Mouse (Mus musculus): ENCODE measurements around the gene Rreb1.

The Rreb1 gene

GRCm38 (mm10) chr13:37958498-37959238, 180.5 kb downstream of the Rreb1 start:
- DNase-seq = no peak

DNA sequence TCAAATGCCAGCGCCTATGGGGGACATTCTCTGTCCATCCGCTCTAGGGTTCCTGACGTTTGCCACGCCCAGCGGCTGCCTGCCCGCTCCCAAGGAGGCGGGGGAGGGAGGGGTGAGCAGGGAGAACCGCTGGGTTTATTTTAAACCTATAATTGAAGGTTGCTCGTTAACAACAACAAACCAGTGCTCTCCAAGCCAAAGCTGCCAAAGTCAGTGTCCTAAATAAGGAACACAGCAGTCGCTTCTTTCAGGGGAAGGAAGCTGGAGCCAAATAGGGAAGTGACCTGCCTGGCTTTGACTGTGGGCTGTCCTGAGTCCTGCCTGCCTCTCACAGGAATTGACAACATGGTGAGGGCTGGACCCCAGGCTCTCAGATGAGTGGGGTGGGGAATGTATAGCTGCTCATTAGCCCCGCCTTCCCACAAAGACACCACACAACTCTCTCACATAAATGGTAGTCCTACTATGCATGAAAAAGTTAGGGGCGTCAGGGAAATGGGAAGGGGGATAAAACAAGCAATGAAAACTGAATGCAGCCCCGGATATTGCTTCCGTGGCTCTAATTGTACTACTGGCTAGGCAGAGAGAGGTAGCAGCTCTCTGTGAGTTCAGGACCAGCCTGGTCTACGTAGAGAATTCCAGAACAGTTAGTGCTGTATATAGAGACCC, 181.2 kb downstream of the Rreb1 start:
- no peak for DNase-seq

DNA sequence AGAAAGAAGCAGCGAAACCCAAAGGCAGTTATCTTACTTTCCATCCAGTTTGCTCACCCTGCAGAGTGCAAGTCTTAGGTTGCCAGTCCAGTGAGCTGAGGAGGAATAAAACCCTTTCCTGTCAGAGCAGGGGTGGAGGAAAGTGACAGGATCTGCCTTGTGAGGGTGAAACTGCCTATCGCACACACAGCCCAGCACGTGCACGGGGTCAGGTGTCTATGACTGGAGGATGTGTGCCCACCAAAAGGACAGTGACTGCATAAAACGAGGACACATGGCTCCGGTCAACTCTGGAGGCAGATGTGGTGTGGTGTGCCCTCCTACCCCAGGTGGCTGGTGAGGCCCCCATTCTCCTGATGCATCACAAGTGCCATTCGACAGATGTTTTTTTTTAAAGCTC, 181.7 kb downstream of the Rreb1 start:
- no peak for DNase-seq

- DNase-seq = no peak
Observed at GRCm38 (mm10) chr13:37962541-37962940, 184.3 kb downstream of the Rreb1 start.

GRCm38 (mm10) chr13:37963354-37964007, 185.3 kb downstream of the Rreb1 start:
- peak; percentile 75 to 85 for DNase-seq

DNA sequence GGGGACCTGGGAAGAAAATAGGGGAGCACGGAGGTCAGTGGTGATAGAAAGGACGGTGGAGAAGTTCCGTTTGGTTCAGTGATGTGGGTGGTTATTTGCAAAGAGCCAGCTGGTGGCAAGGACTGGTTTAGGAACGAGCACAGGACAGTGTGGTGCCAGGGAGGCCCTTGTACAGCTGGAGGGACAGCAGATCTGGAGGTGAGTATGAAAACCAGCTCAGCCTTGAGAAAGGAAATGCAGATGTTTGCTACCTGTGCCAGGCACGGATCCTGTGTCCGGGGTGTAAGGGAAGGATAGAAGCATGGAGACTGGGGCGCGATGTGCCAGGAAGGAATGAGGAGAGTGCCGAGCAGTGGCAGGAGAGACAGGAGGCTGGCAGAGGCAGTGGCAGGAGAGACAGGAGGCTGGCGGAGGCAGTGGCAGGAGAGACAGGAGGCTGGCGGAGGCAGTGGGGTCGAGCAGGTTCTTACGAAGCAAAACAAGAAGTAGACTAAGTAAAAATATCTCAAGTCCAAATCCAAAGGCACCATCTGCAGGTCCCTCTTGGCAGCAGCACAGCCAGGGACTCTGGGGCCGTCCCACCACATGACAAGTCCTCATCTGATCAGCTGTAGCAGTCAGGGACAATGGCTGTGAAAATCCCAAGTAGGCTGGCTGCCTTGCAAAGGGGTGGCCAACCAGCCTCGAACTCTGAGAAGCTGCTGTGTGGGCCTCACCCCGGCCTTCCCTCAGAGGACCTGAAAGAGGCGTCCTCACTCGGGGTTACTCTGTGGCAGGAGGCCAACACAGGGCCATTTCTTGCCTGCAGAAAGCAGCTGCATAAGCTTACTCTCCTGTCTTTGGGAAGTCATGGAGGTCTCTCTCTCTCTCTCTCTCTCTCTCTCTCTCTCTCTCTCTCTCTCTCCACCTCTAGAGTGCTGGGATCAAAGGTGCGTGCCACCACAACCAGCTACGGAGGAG, 186.2 kb downstream of the Rreb1 start:
- no peak for DNase-seq

GRCm38 (mm10) chr13:37965126-37965914, 187.1 kb downstream of the Rreb1 start:
- DNase-seq = peak in 1 of 2 experiments; percentile 29

- DNase-seq = no peak
Observed at GRCm38 (mm10) chr13:37966256-37967051, 188.3 kb downstream of the Rreb1 start.

- no peak for DNase-seq
Observed at GRCm38 (mm10) chr13:37967052-37967437, 188.8 kb downstream of the Rreb1 start.

GRCm38 (mm10) chr13:37967565-37967964, 189.4 kb downstream of the Rreb1 start:
- DNase-seq = no peak

DNA sequence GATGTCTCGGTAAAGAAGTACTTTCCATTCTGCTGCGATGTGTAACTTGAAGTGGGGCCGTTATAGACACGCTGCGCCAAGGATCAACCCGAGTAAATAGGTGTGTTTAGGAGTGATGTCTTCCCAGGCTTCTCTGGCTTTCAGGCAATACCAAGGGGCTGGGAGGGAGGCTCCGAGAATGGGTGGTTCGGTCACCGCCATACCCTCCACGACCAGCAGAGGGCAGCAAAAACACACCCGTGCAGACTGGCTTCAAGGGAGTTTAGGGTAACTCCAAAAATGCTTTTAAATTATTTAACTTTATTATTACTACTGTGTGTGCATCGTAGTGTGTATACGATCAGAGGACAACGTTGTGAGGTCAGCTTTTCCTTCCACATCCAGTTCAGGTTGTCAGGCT, 191.1 kb downstream of the Rreb1 start:
- peak; percentile 93 to 96 for DNase-seq

DNA sequence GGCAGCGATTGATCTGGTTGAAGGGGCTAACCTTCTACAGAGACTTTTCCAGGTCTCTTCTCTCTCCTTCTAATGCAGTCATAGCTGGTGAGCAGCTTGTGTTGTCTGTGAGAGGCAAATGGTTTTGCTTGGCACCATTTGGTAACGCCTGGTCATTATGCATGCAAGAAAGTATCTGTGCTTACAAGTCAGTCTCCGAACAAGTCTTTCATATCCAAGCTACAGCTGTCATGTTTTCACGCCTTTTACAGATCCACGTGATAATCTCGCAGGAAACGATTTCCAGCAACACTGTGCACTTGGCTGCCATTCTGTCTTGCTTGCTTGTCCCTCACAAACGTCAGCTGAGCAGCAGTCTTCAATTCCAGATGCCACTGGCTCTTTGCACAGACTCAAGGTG, 191.8 kb downstream of the Rreb1 start:
- DNase-seq = no peak

DNA sequence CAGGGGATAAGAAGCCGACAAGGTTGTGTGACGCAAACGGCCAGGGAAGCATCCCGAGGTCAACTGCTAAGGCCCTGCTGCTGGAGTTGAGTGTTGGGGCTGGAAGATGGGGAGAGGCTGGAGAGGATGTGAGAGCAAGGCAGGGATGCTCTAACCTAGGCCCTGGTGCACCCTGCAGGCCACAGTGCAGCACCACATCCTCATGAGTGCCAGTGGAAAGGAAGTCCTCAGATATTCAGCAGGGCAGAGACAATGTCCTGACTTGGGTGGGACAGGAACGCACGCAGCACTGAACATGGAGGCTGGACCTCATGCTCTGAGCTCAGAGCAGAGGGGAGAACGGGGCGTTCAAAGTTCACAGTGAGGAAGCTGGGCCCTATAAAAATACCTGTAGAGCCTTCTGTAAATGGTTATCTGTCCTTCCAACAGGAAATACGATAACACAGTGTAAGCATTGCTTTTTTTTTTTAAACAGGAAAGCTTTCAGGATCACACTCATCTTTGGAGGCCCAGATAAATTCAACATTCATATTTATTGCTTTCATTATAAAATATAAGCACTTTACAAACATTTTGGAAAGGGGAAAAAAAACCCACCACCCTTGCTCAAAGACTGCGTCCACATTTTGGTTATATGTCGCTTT, 192.8 kb downstream of the Rreb1 start:
- no peak for DNase-seq

DNA sequence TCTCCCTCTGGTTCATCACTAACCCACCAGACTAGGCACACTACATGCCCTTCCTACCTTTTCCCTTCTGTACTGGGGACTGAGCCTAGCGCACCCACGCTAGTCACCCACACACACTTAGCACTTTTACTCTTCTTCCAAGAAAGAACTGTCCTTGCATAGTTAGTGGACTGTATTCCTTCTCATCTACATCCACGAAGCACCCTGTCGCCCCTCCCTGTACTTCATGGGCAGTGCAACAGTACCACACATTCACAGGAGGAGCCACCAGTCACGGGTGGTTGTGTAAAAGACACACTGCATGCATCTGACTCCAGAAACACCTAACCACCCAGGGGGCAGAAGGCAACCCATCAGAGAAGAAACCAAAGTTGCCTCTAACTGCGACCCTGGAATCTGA, 195.8 kb downstream of the Rreb1 start:
- no peak for DNase-seq

DNA sequence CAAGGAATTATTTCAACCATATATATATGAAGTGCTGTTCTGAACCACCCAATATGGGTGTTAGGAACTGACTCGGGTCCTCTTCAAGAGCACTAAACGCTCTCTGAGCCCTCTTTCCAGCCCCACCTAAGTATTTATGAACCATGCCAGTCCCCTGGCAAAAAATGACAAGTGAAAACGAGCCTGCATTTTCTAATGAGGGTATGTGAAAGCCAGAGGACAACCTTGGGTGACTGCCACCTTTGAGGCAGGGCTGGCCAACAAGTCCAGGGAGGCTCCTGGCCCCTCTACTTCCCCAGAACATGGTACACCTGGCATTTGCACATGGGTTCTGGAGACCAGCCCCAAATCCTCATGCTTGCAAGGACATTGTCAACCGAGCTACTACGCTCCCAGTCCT, 196.5 kb downstream of the Rreb1 start:
- no peak for DNase-seq

- no peak for DNase-seq
Observed at GRCm38 (mm10) chr13:37979506-37979905, 201.3 kb downstream of the Rreb1 start.

- no peak for DNase-seq
Observed at GRCm38 (mm10) chr13:37980346-37980745, 202.1 kb downstream of the Rreb1 start.

DNA sequence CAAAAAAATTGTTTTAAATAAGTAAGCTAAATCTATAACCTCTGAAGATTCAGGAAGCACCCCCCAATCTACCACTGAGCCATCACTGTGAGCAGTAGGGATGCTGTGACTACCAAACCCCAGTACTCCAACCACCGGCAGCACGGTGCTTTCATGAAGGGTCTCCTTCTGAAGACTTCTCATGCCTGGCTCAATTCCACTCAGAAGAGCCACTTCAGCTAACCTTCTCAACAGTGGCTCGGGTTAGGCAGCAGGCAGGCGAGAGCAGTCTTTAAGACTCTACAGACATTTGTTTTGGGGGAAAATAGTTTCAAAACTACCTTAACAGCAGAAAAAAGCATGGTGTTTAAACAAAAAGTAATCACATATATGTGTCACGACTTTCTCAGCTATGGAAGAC, 202.9 kb downstream of the Rreb1 start:
- DNase-seq = no peak

DNA sequence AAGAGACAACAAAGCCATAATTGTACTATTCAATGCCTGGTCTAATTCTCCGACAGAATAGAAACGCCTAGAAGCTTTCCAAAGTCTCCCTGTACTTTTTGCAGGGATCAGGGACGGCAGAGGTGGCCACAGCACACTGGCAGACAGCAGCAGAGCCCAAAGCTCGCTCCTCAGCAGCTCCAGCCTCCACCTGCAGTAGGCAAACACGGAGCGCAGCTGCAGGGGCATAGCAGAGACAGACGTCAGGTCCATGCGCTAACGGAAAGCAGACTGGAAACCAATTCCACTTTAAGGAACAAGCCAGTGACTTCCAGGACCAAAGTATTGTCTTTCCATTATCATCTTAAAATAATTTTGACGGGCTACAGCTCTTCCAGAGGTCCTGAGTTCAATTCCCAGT, 208.0 kb downstream of the Rreb1 start:
- no peak for DNase-seq

DNA sequence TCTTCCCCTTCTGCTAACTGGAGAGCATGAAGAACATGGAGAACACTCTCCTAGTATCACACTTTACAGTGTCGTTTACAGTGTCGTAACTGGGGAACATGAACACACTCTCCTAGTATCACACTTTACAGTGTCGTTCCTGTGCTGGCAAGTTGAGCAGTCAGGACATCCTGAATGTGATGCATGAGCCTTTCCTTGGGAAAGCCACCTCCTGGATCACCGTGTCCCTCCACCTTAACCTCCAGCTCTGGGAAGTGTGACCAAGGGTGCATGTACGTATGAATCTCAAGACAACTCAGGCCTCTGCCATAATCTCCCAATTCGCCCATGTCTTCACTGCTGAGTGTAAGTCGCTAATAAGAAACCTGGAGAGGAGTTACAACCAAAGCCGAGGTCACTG, 211.5 kb downstream of the Rreb1 start:
- DNase-seq = no peak

Data from cerebellum, postnatal 14 days (tissue).